Mouse (Mus musculus) left cerebral cortex, postnatal 10 days (tissue): ENCODE data around the gene Adgrf1. TPM values are rescaled to one million over a fixed set of nuclear protein-coding genes. Genes with fewer than 3 reads are reported as not detected.

Experiments used
- DNase-seq, 2 experiments: peaks; one replicate each; pipeline ENCODE4 v3.0.0; 2021 to 2022; ENCODE audit warnings: low spot score in 2 of 2, mixed read lengths in 1 of 2; ENCODE audit errors: extremely low spot score in 1 of 2
- intact Hi-C: fragments of 180-260 bp; cut with DNase I; formaldehyde crosslinking; loops from one replicate; pipeline ENCODE4 v1.15.1; 2025
- total RNA-seq, 2 experiments: library from RNA; stranded (reverse); gene quantifications; 2 replicates each; pipeline ENCODE4 v1.2.3; 2021

Gene Adgrf1
- total RNA-seq, 2 experiments from 2014 or later, result not detected

DNA sequence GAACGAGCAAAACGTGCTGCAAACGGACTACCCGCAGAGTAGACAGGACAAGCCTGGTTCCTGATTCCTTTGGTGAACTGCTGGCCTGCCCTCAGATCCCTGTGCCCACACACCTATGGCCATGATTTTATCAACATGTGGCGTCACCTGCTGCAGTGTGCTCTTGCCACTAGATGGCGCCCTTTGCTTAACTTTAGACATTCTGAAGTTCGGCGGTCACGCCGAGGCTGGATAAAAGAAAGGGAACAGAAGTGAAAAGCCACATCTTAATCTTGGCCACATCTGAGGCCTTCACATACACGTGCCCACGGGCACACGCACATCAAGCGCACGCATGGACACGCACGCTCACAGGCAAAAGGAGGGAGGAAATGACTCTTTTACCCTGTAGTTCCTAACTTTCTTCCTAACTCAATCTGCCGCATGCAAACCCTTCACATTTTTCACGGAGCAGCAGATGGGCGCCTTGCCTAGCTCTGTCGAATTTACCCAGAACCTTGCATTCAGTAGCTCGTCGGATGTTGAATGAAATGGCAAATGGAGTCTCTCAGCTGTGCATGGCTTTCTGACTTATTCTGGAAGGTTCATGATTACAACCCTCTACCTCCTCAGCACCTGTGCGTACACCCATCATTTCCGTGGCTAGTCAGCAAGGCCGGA, 4.8 kb upstream of the Adgrf1 start:
- intact Hi-C loops, result loop anchor here (1.0 to 5.0 kb wide), 2 partner anchors 195 to 342 kb away; no protein-coding TSS in a partner anchor
- DNase-seq, result peak; percentile 59 to 85

DNA sequence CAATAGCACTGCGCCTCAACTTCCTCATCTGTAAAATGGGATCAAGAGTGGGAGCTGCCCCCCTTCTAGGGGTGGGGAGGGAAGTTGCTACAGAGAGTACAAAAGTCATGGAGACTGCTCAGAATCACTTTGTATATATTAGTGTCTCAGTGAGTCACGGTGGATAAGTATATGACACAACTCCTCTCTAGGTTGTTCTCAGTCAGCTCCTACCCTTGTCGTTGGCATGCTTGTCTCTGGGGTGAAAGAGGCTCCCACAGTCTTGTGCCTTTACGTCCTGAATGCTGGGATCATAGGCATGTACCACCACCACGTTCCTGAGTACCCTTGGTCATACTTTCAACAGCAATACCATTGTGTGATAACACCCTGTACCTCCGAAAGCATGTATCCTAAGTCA, 4.2 kb upstream of the Adgrf1 start:
- intact Hi-C loops, result loop anchor here (1.0 to 5.0 kb wide), 2 partner anchors 194 to 341 kb away; no protein-coding TSS in a partner anchor
- no peak for DNase-seq

DNA sequence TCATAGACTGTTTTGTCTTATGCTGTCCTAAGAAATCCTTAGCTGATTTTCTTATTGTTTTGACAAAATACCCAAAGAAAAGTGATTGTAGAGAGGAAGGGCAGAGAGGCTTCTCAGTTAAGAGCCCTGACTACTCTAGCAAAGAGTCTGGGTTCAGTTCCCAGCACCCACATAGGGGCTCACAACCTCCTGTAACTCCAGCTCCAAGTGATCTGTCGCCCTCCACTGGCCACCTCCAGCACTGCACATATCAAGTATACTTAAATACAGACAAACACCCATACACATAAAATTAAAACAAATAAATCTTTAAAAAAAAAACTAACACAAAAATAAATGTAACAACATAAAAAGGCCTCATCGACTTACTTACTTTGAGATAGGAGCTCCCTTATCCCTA, 3.5 kb upstream of the Adgrf1 start:
- no peak for DNase-seq
- intact Hi-C loops, result loop anchor here (5.0 kb wide), 1 partner anchor 341 kb away; no protein-coding TSS in a partner anchor

DNA sequence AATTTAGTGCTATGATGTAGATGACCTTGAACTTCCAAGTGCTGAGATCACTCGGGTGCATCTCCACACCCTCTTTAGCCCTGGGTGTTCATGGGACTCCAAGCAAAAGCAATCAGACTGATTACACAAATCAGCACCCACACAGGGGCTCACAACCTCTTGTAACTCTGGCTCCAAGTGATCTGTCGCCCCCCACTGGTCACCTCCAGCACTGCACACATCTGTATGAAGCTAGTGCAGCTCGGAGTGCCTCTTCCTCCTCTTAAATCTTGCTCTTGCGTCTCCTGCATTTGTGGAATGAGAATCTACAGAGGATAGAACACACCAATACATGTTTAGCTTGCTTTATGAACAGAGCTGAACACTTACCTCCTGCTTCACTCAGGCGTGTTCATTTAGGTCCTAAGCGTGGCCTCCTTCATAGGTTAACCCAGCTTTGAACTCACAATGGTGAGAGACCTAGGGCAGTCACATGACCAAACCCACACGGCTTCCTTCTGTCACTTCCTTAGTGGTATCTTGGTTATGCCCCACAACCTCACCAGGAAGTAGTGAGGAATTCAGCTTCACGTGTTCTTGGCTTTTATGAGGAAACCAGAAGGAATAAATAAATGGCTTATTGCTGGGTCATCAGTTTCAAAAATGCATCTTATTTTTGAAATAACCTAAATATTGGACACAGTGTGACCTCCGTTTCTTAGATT, 2.9 kb upstream of the Adgrf1 start:
- DNase-seq, result no peak
- intact Hi-C loops, result loop anchor here (5.0 kb wide), 1 partner anchor 340 kb away; no protein-coding TSS in a partner anchor

DNA sequence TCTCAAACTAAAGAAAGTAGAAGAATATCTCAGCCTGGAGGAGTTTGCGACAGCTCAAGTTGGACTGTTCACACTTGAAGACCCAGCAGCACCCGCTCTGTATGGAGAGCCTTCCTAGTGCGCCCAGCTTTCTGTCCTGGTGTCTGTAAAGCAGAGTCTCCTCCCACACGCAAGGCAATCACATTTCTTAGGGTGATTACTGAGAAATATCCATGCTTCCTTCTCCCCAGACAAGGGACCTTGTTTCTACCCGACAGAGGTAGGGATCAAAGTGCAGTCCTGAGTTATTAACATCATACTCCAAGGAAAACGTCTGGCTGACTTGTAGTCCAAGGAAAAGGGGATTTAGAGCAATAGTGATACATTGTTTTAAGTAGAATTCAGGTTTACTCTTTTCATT, 6.1 kb downstream of the Adgrf1 start:
- intact Hi-C loops, result no loop called here
- DNase-seq, result no peak

DNA sequence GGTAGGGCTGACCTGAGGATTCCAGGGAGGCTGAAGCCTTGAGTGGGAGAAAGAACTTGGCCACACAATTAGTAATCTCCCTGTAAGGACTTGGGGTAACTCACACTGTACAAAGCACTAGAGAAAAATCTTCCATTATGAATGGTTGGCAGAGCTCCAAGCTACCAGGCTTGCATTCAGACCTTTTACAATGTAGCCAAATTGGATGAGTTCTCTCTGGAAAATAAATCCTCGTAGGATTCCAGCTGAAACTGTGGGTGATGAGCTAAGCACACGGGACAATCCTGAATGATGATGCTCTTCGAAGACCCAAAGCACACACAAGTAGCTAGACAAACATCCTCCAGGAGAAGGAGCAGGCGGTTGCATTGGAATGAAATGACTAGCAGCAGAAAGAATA, 7.1 kb downstream of the Adgrf1 start:
- intact Hi-C loops, result no loop called here
- peak in 1 of 2 experiments; percentile 44 for DNase-seq

DNA sequence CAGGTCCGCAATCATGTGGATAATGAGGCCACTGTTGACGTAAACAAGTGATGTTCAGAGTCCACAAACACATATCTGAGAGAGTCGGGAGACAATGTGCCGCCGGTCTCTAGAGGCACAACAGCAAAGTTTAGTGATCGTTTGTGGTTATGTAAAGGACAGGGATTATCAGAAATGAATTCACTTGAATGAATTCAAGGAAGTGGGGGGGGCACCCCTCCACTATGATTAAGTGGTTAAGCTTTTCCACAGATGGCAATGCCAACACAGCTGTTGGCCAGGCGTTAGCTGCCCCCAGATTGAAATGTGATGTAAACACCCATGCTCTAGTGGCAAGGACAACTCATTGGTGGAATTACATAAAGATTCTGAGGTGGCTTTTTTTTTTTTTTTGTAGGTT, 9.5 kb downstream of the Adgrf1 start:
- intact Hi-C loops, result no loop called here
- no peak for DNase-seq

DNA sequence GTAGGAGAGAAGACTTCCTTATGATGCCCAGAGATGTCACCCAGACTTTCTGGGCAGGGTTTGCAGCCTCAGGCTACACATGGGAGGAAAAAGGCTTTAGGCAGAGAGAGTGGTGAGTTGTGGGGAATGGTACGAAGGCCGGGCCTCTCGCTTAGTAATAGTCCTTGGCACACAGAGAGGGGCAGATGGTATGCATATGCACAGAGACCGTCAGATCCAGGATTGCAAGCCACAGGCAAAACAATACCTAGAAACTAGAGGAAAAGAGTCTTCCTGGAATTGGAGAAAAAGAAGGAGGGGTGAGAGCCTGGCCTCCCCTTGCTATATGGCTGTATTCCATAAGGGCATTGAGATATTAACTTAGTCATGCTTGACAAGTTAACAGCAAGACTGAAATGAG, 12.2 kb downstream of the Adgrf1 start:
- intact Hi-C loops, result no loop called here
- no peak for DNase-seq

DNA sequence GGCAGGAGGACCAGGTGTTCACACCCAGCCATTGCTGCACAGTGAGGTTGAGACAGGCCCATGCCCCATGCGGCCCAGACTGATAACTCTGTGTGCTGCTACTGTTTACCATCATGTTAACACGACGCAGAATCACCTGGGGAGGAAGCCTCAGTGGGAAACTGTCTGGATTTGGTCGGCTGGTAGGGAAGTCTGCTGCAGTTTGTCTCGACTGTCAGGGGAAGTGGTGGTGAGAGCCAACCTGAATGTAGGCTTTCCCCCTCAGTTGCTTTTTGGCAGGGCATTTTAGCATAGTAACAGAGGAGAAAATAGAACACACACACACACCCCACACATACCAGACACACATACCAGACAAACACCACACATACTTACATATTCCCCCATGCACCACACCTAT, 12.7 kb downstream of the Adgrf1 start:
- DNase-seq, result no peak
- intact Hi-C loops, result no loop called here

DNA sequence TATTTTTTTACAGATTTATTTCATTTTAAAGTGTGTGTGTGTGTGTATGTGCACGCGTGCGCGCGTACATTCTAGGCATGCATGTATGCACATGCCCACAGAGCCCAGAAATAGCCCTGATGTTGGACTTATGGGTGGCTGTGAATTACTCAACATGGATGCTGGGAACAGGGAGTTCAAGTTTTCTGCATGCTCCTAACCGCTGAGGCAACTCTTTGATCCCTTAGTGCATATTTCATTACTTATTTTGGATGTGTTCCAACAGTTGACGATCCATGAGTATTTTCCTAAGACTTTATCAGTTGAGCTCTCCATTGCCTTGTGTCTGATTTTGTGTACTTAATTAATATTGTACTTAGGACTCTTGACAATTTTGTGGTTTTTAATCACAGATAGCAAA, 29.4 kb downstream of the Adgrf1 start:
- intact Hi-C loops, result no loop called here

DNA sequence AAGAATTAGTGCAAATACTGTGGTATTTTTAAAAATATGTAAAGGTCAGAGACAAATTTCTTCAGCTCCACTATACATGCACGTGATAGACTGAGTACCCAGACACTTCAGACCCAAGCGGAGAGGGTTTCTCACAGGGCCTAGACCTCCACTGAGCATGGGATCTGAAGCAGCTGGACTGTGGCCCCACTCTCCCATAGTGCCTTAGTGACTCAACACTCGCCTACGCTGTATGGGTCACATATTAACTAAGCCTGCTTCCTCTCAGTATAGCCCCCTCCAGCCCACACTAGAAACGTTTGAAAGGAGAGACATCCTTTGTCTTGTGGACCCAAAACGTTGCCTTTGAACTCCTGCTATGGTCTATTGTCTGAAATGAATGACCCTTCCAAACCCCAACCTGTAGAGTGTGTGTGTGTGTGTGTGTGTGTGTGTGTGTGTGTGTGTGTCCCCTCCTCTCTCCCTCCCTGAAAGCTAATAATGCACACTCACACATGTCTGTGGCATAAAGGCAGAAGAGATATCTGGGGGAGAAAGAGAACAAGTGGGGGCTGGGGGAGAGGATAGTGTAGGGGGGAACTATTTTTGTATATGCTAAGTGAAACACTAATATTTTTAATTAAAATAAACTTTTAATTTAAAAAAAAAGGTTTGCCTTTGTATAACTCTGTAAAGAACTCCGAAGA, 56.0 kb downstream of the Adgrf1 start:
- intact Hi-C loops, result loop anchor here (5.0 kb wide), 1 partner anchor 131 kb away; no protein-coding TSS in a partner anchor
- no peak for DNase-seq

More for the DNA sequence above, 29.4 kb downstream of the Adgrf1 start:
- DNase-seq, result no peak

DNA sequence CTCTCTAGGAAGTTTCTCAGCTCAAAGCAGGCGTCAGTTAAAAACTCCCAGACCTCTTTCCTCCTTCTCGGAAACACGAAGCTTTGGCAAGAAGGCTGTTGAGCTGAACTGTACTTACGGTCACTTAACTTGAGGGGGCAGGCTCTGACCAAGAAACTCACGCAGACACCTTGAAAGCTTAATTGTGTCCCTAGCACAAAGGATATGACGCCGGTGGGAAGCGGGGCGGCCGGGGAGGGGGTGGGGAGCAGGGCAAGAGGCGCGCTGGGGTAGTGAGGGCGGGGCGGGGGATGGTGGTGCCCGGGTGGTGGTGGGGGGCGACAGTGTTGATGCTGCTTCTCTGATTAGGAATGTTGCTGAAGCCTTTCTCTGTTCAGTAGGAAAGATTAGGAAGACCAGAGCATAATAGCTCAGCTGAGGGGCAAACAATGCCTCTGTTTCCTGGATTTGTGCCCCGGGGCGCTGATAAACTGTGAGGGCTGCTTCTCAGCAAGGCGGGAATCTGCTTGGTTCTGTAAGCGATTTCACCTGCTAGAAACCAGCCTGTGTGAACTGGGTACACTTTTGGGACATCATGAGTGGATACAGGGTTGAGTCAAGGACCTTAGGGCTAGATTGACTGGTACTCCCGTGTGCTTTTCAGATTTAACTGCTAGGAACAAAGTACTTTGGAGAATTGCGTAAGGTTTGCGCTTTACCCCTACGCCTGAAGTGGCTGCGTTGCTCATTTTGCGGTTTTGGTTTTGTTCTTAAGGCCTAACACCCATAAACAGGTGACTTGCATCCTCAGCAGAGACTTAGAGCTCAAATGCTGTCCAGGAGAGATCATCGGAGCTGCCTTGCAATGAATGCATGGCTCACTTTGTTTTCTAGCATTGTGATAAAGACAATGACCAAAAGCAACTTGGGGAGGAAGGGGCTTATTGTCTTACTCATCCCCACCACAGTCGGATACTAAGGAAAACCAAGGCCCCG, 56.9 kb downstream of the Adgrf1 start:
- DNase-seq, result peak; percentile 17 to 60
- intact Hi-C loops, result loop anchor here (5.0 kb wide), 1 partner anchor 130 kb away; no protein-coding TSS in a partner anchor

DNA sequence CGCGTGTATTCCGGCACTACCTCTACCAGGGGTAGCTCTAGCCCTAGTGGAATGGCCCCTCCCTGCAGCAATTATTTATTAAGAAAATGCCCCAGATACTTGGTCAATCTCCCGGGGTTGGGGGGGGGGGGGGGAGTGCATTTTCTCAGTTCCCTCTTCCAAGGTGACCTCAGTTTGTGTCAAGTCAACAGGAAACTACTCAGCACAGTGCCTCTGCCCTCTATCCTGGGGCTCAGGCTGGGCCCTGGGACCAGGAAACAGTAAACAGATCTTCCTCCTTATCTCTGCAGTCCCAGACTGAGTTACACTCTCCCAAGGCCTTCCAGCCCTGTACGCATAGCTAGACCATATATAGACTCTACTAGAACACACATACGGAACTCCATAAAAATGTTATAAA, 57.7 kb downstream of the Adgrf1 start:
- intact Hi-C loops, result loop anchor here (5.0 kb wide), 1 partner anchor 129 kb away; no protein-coding TSS in a partner anchor
- DNase-seq, result no peak

DNA sequence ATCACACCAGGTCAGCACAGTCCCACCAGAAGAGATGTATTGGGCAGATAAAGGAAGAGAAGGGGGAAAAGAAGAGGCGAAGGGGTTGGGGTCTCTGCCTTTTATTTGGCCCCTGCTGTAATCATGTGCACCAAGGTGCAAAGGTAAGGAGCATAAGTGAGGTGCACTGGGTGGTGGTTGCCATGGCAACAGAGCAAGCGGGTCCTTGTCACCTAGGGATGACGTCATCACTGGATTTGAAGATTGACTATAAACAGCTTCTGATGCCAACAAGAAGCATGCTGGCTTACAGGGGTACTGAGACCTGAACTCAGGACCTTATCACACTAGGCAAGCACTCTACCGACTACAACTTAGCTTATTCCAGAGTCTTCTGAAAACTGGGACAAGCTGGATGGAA, 59.1 kb downstream of the Adgrf1 start:
- DNase-seq, result no peak
- intact Hi-C loops, result loop anchor here (5.0 kb wide), 1 partner anchor 128 kb away; no protein-coding TSS in a partner anchor

DNA sequence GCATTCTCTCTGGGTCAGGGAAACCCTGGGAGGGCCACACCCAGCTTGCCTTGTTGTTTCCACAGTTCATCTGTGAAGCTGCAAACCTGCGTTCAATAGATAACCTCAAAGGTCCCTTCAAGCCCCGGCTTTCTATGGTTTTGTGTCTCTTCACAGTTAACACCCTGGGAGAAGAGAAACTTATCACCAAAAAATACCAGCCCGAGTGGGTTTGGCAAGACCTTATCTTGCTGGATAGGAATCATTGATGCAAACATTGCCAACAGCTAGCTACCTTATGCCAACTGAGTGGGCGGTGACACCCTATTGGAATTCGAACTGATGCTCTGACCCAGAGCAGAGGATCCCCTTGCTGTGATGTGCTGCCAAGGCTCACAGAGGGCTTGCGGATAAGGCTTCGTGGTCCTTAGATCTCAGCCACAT, 59.6 kb downstream of the Adgrf1 start:
- DNase-seq, result peak in 1 of 2 experiments; percentile 29
- intact Hi-C loops, result loop anchor here (5.0 kb wide), 1 partner anchor 128 kb away; no protein-coding TSS in a partner anchor

DNA sequence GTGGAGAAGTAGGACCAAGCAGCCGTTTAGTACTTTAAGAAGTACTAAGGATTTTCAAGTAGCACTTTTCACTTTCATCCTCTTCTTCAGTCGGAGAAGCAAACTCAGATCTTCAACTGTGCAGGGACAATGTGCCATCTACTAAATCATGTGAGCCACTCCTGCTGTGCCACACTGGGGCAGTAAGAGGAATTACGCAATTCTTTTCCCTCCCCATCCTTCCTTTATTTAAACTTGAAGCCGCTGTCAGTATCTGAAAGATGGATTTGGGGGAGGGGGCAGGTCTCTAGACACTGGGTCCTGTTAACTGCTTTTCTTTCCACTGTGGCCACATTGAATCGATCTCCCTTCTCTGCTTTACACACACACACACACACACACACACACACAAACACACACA, 62.6 kb downstream of the Adgrf1 start:
- intact Hi-C loops, result no loop called here
- no peak for DNase-seq

DNA sequence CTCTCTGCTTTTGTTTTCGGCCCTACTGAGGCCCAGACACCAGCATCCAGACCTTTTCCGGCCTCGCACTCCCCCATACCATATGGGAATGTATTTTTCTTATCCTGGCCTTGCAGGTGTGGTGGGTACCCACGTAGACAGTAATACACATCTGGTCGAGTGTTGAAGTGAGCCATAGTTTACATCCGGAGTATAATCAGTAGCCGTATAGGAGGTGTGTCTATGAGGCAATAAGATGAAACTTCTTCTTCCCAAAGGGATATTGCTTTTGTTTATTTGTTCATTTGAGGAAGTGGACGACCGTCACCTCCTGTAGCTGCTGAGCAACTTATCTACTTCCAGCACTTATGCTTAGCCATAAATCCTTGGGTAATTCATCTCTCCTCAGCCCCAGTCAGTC, 63.9 kb downstream of the Adgrf1 start:
- intact Hi-C loops, result no loop called here
- no peak for DNase-seq

DNA sequence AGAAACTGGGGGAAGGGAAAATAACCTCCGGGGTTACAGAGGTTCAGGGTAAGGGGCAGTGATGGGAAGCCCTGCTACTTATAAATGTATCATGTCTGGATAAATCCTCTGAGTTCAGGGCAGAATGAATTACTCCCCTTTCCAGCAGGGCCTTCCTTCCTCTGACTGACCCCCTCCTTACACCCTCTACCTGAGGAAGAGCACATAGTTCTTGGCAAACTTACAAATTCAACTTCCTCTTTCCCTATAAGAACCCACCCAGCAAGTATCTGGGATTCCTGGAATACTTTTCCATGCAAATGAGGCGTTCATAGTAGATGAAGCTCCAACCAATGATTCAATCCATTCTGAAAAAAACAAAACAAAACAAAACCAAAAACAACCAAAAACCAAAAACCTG, 67.5 kb downstream of the Adgrf1 start:
- DNase-seq, result no peak
- intact Hi-C loops, result no loop called here
